Mouse (Mus musculus) forebrain, embryonic 10.5 days (tissue): ENCODE results near the gene Ifitm6. TPM values are rescaled to one million over a fixed set of nuclear protein-coding genes. Genes with fewer than 3 reads are reported as not detected.

ENCODE experiments used
- DNase-seq: peaks from one replicate; pipeline ENCODE4 v3.0.0-alpha.2; 2017; ENCODE audit warnings: low spot score; ENCODE audit errors: extremely low spot score
- H3K27ac ChIP-seq: fragments of 300-500 bp; sonication (generic); 2 replicates; pipeline ENCODE4 v1.5.1; 2016; ENCODE audit warnings: mild to moderate bottlenecking
- H3K27me3 ChIP-seq: fragments of 300-500 bp; sonication (generic); 2 replicates; pipeline ENCODE4 v1.6.1; 2016; ENCODE audit warnings: mild to moderate bottlenecking; ENCODE audit not compliant: poor library complexity, severe bottlenecking
- H3K36me3 ChIP-seq: fragments of 300-500 bp; sonication (generic); replicated peaks from 2 replicates; pipeline ENCODE4 v1.6.1; 2016; ENCODE audit warnings: mild to moderate bottlenecking, moderate library complexity
- H3K4me1 ChIP-seq: fragments of 300-500 bp; sonication (generic); 2 replicates; pipeline ENCODE4 v1.6.1; 2016
- H3K4me3 ChIP-seq: fragments of 300-500 bp; sonication (generic); 2 replicates; pipeline ENCODE4 v1.5.1; 2016; ENCODE audit warnings: mild to moderate bottlenecking, moderate library complexity
- H3K9me3 ChIP-seq: fragments of 300-500 bp; sonication (generic); 2 replicates; pipeline ENCODE4 v1.6.1; 2016; ENCODE audit warnings: mild to moderate bottlenecking, moderate library complexity
- WGBS: fragments of 180-500 bp; shearing (Covaris S2); methylation state at CpG from one replicate; pipeline ENCODE4 v1.1.7; 2016; 5-methylcytosine and 5-hydroxymethylcytosine counted together
- polyA plus RNA-seq: library from polyadenylated mRNA; unstranded; fragments of >200 nt; fragmentation: Nextera tagmentation; extraction: Ambion mirVana; gene quantifications from 2 replicates; pipeline ENCODE4 v1.2.1, GENCODE M21; 2016

Gene Ifitm6
- polyA plus RNA-seq, 1 experiment from 2014 or later = not detected

DNA sequence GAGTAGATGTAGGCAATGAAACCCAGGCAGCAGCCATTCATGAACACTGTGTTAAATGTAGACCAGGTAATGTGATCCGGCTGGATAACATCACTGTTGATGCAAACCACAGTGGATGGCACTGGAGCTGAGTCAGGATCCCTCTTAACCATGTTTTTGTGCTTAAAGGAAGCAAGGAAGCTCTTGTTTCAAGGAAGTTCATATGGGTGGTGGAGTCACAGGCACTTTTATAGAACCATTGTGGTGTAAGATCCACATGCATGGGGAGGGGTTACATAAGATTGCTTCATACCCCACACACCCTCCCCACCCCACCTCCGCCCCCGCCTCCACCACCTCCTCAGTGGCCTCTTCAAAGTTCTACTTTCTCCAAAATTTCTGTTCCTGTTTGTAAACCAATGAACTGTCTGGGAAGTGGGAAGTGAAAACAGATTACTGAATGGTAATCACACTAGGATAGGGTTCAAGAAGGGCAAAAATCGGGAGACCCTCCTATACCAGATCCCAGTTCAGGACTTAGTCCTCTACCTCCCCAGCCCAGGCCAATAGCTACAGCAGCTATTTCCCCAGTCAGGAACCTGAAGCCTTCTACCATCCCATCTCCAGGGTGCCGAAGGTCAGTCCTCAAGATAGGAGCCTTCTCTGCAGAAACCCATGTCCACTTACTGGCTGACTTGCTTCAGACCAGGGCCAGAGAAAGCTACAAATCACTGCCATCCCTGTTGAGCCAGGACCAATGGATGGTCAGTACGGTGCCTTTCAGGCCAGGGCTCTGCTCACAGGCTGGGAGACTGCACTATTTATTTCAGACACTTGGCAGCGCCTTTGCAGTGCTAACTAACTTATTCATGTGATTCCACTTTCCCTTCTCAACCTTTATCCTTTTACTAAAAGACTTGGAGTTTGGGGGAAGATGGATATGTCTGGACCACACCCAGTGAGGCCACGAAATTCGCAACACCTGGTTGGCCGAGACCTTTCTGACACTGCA lies 722 bp downstream of the Ifitm6 start:
- Histone ChIP-seq H3K27ac (no peak overlapping the region), H3K4me3 (no peak overlapping the region), H3K4me1 (no peaks in the 10 kb centered on the region), H3K9me3 (no peaks in the 10 kb centered on the region), H3K36me3 (no peaks in the 10 kb centered on the region), H3K27me3 (no peaks in the 10 kb centered on the region)
- WGBS = 89% methylated on average over 10 of the region's 10 CpGs
- no peak for DNase-seq

DNA sequence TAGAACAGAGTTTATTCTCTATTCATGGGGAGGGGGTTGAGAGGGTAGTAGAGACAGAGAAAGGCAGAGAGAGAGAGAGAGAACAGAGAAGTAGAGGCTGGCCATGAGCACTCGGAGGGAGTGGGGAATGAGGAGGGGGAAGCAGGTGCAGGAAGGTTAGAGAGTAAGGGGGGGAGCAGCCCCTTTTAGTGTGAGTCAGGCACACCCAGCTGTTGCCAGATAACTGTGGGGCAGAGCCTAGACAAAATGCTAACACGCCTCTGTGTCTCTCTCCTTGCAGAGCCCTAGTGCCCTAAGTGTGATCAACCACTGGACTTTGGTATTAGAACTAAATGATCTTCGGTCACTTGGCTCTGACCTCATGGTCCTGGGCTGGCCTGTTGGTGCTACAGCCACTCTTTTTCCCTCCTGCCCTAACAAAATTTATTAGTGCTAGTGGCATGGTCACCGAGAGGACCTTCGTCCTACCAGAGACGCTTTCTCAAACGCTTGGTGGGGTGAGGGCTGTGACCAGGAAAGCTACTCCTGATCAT lies 6.4 kb downstream of the Ifitm6 start:
- Histone ChIP-seq H3K4me3 (no peak overlapping the region), H3K9me3 (no peaks in the 10 kb centered on the region), H3K4me1 (peaks cover 32% of the 10 kb centered on the region), H3K27ac (peak overlapping the region; percentile 63; the same call in 1 of the 2 replicates), H3K27me3 (peaks cover 24% of the 10 kb centered on the region), H3K36me3 (no peaks in the 10 kb centered on the region)
- no peak for DNase-seq
- 92% methylated on average over 7 of the region's 7 CpGs for WGBS

- 37% methylated on average over 10 of the region's 10 CpGs for WGBS
- peaks cover 32% of the 10 kb centered on the region for H3K4me1 ChIP-seq
- H3K27me3 ChIP-seq = peaks cover 24% of the 10 kb centered on the region
- no peak for DNase-seq
- peak within 1 kb of the TSS; percentile 63 for H3K27ac ChIP-seq
- H3K4me3 ChIP-seq = peak within 1 kb of the TSS; percentile 36
- no peaks in the 10 kb centered on the region for H3K9me3 ChIP-seq
- no peaks in the 10 kb centered on the region for H3K36me3 ChIP-seq
Observed at GRCm38 (mm10) chr7:141010593-141010992, 7.1 kb downstream of the Ifitm6 start, which contains the start of gene Ifitm3. Gene Ifitm3 (minus strand): TSS chr7:141010770.

DNA sequence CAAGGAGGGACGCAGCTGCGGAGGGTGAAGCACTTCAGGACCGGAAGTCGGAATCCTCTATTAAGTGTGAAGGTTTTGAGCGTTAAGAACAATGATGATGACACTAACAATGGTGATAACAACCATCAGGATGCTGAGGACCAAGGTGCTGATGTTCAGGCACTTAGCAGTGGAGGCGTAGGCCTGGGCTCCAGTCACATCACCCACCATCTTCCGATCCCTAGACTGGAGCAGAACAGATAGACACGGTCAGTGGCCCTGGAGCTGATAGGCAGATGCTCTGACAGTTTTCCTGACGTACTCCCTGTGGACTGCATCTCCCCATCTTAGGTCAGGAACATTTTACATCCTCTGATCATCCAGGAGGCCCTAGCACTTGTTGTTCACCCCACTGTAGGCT lies 8.1 kb downstream of the Ifitm6 start:
- no peak overlapping the region for H3K4me3 ChIP-seq
- no peak for DNase-seq
- WGBS = 86% methylated on average over 9 of the region's 9 CpGs
- peaks cover 24% of the 10 kb centered on the region for H3K27me3 ChIP-seq
- peaks cover 32% of the 10 kb centered on the region for H3K4me1 ChIP-seq
- no peaks in the 10 kb centered on the region for H3K36me3 ChIP-seq
- no peaks in the 10 kb centered on the region for H3K9me3 ChIP-seq
- no peak overlapping the region for H3K27ac ChIP-seq

- peak overlapping the region; percentile 42 for H3K4me3 ChIP-seq
Observed at GRCm38 (mm10) chr7:141008938-141009660, 8.6 kb downstream of the Ifitm6 start.

DNA sequence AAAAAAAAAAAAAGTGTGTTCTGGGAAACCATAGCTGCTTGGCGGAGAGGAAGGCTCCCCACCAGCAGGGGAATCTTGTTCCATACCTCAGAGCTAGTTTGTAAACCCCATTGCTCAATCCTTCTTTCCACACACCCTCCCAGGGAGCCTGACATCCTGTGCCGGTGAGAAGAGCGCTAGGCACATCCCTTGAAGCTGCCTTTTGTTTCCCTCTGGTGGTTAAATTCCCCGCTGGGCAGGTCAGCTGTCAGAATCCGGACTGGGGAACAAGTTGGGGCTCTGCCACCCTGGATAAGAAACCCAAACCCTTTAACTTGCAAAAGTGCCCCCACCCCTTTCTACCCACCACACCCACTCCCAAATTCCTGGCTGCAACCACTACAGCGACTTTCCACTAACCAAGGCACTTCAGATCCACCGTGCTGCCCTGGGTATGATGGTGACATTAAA lies 9.4 kb downstream of the Ifitm6 start:
- H3K36me3 ChIP-seq = no peaks in the 10 kb centered on the region
- H3K27ac ChIP-seq = peak overlapping the region; percentile 35; the same call in 1 of the 2 replicates

More at GRCm38 (mm10) chr7:141008938-141009660, 8.6 kb downstream of the Ifitm6 start:
- peaks cover 32% of the 10 kb centered on the region for H3K4me1 ChIP-seq
- WGBS = 9% methylated on average over 20 of the region's 20 CpGs
- H3K9me3 ChIP-seq = no peaks in the 10 kb centered on the region
- H3K27ac ChIP-seq = peak overlapping the region; percentile 35
- H3K27me3 ChIP-seq = peaks cover 24% of the 10 kb centered on the region
- peak; percentile 79 for DNase-seq
- no peaks in the 10 kb centered on the region for H3K36me3 ChIP-seq

GRCm38 (mm10) chr7:141006914-141007313 lies 10.8 kb downstream of the Ifitm6 start:
- Histone ChIP-seq H3K36me3 (no peaks in the 10 kb centered on the region), H3K27ac (no peak overlapping the region), H3K4me1 (peaks cover 32% of the 10 kb centered on the region), H3K27me3 (peaks cover 24% of the 10 kb centered on the region), H3K9me3 (no peaks in the 10 kb centered on the region), H3K4me3 (no peak overlapping the region)
- DNase-seq = no peak
- 91% methylated on average over 5 of the region's 5 CpGs for WGBS

More for the DNA sequence above, 9.4 kb downstream of the Ifitm6 start:
- Histone ChIP-seq H3K9me3 (no peaks in the 10 kb centered on the region), H3K27me3 (peaks cover 24% of the 10 kb centered on the region), H3K4me1 (peaks cover 32% of the 10 kb centered on the region), H3K4me3 (peak overlapping the region; percentile 42)
- 6% methylated on average over 7 of the region's 7 CpGs for WGBS
- no peak for DNase-seq

- no peak for DNase-seq
- 93% methylated on average over 6 of the region's 6 CpGs for WGBS
- no peaks in the 10 kb centered on the region for H3K36me3 ChIP-seq
Observed at GRCm38 (mm10) chr7:141006446-141006845, 11.3 kb downstream of the Ifitm6 start.

GRCm38 (mm10) chr7:141003248-141004010 lies 14.3 kb downstream of the Ifitm6 start:
- no peaks in the 10 kb centered on the region for H3K9me3 ChIP-seq
- no peak for DNase-seq
- WGBS = 89% methylated on average over 5 of the region's 5 CpGs
- no peaks in the 10 kb centered on the region for H3K36me3 ChIP-seq
- H3K27me3 ChIP-seq = 0 out of 2 replicates have a peak, but pooled peaks cover 11% of the 10 kb centered on the region
- H3K4me3 ChIP-seq = no peak overlapping the region
- H3K4me1 ChIP-seq = peaks cover 3% of the 10 kb centered on the region
- no peak overlapping the region for H3K27ac ChIP-seq

More at GRCm38 (mm10) chr7:141006446-141006845, 11.3 kb downstream of the Ifitm6 start:
- Histone ChIP-seq H3K27me3 (peaks cover 24% of the 10 kb centered on the region), H3K27ac (no peak overlapping the region), H3K4me1 (peaks cover 32% of the 10 kb centered on the region), H3K4me3 (no peak overlapping the region), H3K9me3 (no peaks in the 10 kb centered on the region)

GRCm38 (mm10) chr7:141000881-141001708 lies 16.6 kb downstream of the Ifitm6 start:
- no peak overlapping the region for H3K27ac ChIP-seq
- H3K9me3 ChIP-seq = no peaks in the 10 kb centered on the region
- no peaks in the 10 kb centered on the region for H3K27me3 ChIP-seq
- H3K36me3 ChIP-seq = no peaks in the 10 kb centered on the region
- H3K4me3 ChIP-seq = no peak overlapping the region
- DNase-seq = no peak
- no peaks in the 10 kb centered on the region for H3K4me1 ChIP-seq
- WGBS = 82% methylated on average over 15 of the region's 15 CpGs
